Mouse (Mus musculus) erythroblast, adult 5-6 weeks (primary cell): ENCODE data around the gene Gm3095. TPM values are rescaled to one million over a fixed set of nuclear protein-coding genes. Genes with fewer than 3 reads are reported as not detected.
"Not testable (repeated sequence)": the region's sequence is repeated elsewhere in the genome, so short reads cannot be mapped to it uniquely, and the experiment has no call there.

Experiments
- ATAC-seq: replicated peaks from 2 replicates; pipeline ENCODE4 v1.8.0; 2016; ENCODE audit warnings: moderate number of reproducible peaks, mild to moderate bottlenecking, moderate TSS enrichment, inconsistent platforms; ENCODE audit not compliant: poor library complexity, low FRiP score, severe bottlenecking
- total RNA-seq, 2 experiments: library from RNA; stranded (forward) in 1 of 2; stranded (reverse) in 1 of 2; fragments of 150-400 nt in 1 of 2; fragments of 200-764, 138-1000 nt in 1 of 2; gene quantifications; 2 replicates each; pipeline versions ENCODE4 v1.2.3 to v1.2.4; 2015 to 2017; ENCODE audit warnings: low replicate concordance in 2 of 2

Gm3095 gene
- total RNA-seq (2015; ENCODE audit: low replicate concordance) (not detected in 2 replicates), total RNA-seq (2017; ENCODE audit: low replicate concordance) (not detected in 2 replicates)

GRCm38 (mm10) chr14:3963247-3963646 lies at the start of gene Gm3095:
Gene Gm3095, plus strand, starts transcription at chr14:3963547.
- not testable (repeated sequence) for ATAC-seq

DNA sequence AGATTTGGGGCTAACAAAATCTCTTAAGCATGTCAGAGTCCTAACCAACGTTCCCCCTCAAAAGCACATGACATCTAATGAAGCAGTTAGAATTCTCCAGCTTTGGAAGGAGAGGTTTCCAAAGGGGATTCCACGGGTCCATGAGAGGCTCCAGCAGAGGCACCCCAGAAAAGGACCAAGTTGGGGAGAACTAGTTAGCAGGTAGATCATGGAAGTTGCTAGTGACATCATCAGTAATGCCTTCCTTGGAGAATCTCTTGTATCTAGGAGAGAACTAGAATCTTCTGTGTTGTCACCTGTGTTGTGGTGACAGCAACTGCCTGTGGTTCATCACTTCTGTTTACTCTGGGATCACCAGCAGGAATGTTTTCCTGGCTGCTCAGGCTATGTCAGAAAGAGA lies 31.9 kb upstream of the Gm3095 start, which contains the start of gene Gm3029:
Gene Gm3029 (plus strand): TSS at position 301 of the 400 bp plus-strand sequence.
- not testable (repeated sequence) for ATAC-seq

GRCm38 (mm10) chr14:3998094-3998493 lies 34.7 kb downstream of the Gm3095 start, which contains the start of gene Gm3099:
Gene Gm3099, plus strand, starts transcription at chr14:3998394.
- ATAC-seq, result not testable (repeated sequence)

Other genes starting within 250 kb of the Gm3095 start
- not detected in 2 replicates for gene Gm3002, start 153.5 kb upstream of the Gm3095 start, total RNA-seq (2015; ENCODE audit: low replicate concordance)
- gene Gm3002, start 153.5 kb upstream of the Gm3095 start, total RNA-seq (2017; ENCODE audit: low replicate concordance), result not detected in 2 replicates
- gene Gm3033, start 117.3 kb upstream of the Gm3095 start, total RNA-seq (2015; ENCODE audit: low replicate concordance), result not detected in 2 replicates
- gene Gm3033, start 117.3 kb upstream of the Gm3095 start, total RNA-seq (2017; ENCODE audit: low replicate concordance), result not detected in 2 replicates
- gene Gm2916, start 79.4 kb upstream of the Gm3095 start, total RNA-seq (2015; ENCODE audit: low replicate concordance), result not detected in 2 replicates
- gene Gm2916, start 79.4 kb upstream of the Gm3095 start, total RNA-seq (2017; ENCODE audit: low replicate concordance), result not detected in 2 replicates
- not detected in 2 replicates for gene Gm3029, start 31.8 kb upstream of the Gm3095 start, total RNA-seq (2015; ENCODE audit: low replicate concordance)
- not detected in 2 replicates for gene Gm3029, start 31.8 kb upstream of the Gm3095 start, total RNA-seq (2017; ENCODE audit: low replicate concordance)
- gene Gm3099, start 34.8 kb downstream of the Gm3095 start, total RNA-seq (2015; ENCODE audit: low replicate concordance), result not detected in 2 replicates
- gene Gm3099, start 34.8 kb downstream of the Gm3095 start, total RNA-seq (2017; ENCODE audit: low replicate concordance), result 0.28 TPM in 1 of 2 replicates, not detected in the other
- gene Gm5796, start 60.4 kb downstream of the Gm3095 start, total RNA-seq (2015; ENCODE audit: low replicate concordance), result not detected in 2 replicates
- not detected in 2 replicates for gene Gm5796, start 60.4 kb downstream of the Gm3095 start, total RNA-seq (2017; ENCODE audit: low replicate concordance)
- gene Gm3115, start 120.6 kb downstream of the Gm3095 start, total RNA-seq (2015; ENCODE audit: low replicate concordance), result not detected in 2 replicates
- gene Gm3115, start 120.6 kb downstream of the Gm3095 start, total RNA-seq (2017; ENCODE audit: low replicate concordance), result not detected in 2 replicates
- gene Gm8108, start 147.0 kb downstream of the Gm3095 start, total RNA-seq (2015; ENCODE audit: low replicate concordance), result not detected in 2 replicates
- not detected in 2 replicates for gene Gm8108, start 147.0 kb downstream of the Gm3095 start, total RNA-seq (2017; ENCODE audit: low replicate concordance)
- gene Gm3127, start 201.5 kb downstream of the Gm3095 start, total RNA-seq (2015; ENCODE audit: low replicate concordance), result not detected in 2 replicates
- not detected in 2 replicates for gene Gm3127, start 201.5 kb downstream of the Gm3095 start, total RNA-seq (2017; ENCODE audit: low replicate concordance)
- gene Gm2974, start 219.0 kb downstream of the Gm3095 start, total RNA-seq (2015; ENCODE audit: low replicate concordance), result not detected in 2 replicates
- gene Gm2974, start 219.0 kb downstream of the Gm3095 start, total RNA-seq (2017; ENCODE audit: low replicate concordance), result not detected in 2 replicates